Mouse (Mus musculus): ENCODE measurements around the gene Col1a1. TPM values are rescaled to one million over a fixed set of nuclear protein-coding genes. Genes with fewer than 3 reads are reported as not detected.

Gene Col1a1
- total and polyA plus RNA-seq, 3 experiments, result 0.11 to 0.13 TPM; not detected in 1

- Histone ChIP-seq H3K36me3 (replicated peaks in 1 of 2; ENCODE audit: control insufficient read depth in 1 of 2, insufficient read depth in 1 of 2, low read length in 1 of 2) (no peaks in the 10 kb centered on the region), H3K4me3 (replicated peaks in 1 of 3; ENCODE audit: low read depth in 2 of 3, low read length in 2 of 3, poor library complexity in 1 of 3) (no peak overlapping the region), H3K27ac (ENCODE audit: insufficient read depth, low read depth) (no peak overlapping the region), H3K9me3 (replicated peaks; ENCODE audit: low read length) (peaks cover 3% of the 10 kb centered on the region), H3K9ac (ENCODE audit: insufficient read depth, low read depth) (no peak overlapping the region), H3K4me1 (ENCODE audit: control insufficient read depth in 1 of 2, insufficient read depth in 2 of 2) (0 out of 4 replicates have a peak, but pooled peaks cover 0 to 2% of the 10 kb centered on the region in 2 experiments), H3K79me2 (replicated peaks; ENCODE audit: control insufficient read depth, extremely low read depth, insufficient read depth, poor library complexity, severe bottlenecking) (no peaks in the 10 kb centered on the region), H3K4me2 (ENCODE audit: insufficient read depth, low read depth, poor library complexity, severe bottlenecking) (no peak overlapping the region), H3K27me3 (replicated peaks) (peaks cover 89% of the 10 kb centered on the region)
- TF ChIP-seq NELFE (IDR thresholded peaks at IDR 0.05; ENCODE audit: low read depth, low read length), result no peak
- DNase-seq (ENCODE audit: extremely low read depth), result no peak
- dilution Hi-C loops (cut with MboI; ENCODE audit: extremely low pct_ligation_motif_present, extremely low pct_unique_long_range_greater_than_20kb, low sequenced_read_pairs), result no loop called here
- in situ Hi-C loops (cut with MboI; ENCODE audit: low pct_ligation_motif_present, low pct_unique_long_range_greater_than_20kb, low sequenced_read_pairs), result no loop called here
Observed at GRCm38 (mm10) chr11:94915675-94916403, 20.2 kb upstream of the Col1a1 start.

DNA sequence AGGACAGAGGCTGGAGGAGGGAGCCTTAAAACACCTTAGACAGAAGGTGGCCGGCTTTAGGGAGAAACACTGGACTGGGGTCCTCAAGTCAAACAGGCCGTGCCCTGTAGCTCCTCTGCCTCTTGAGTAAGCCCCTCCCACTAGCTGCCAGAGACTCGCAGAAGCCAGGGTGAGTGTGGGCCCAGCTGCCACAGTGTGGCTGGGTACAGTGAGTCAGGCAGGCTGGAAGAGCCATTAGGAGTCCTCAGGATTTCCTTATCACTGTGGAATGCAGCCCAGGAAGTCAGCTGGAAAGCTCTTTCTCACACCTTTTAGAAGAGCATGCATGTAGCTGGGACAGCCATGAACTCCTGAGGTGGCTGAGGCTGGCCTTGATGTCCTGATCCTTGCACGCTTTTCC, 19.5 kb upstream of the Col1a1 start:
- Histone ChIP-seq H3K4me2 (ENCODE audit: insufficient read depth, low read depth, poor library complexity, severe bottlenecking) (no peak overlapping the region), H3K36me3 (replicated peaks in 1 of 2; ENCODE audit: control insufficient read depth in 1 of 2, insufficient read depth in 1 of 2, low read length in 1 of 2) (no peaks in the 10 kb centered on the region), H3K9me3 (replicated peaks; ENCODE audit: low read length) (no peaks in the 10 kb centered on the region), H3K27ac (ENCODE audit: insufficient read depth, low read depth) (no peak overlapping the region), H3K4me3 (replicated peaks in 1 of 3; ENCODE audit: low read depth in 2 of 3, low read length in 2 of 3, poor library complexity in 1 of 3) (no peak overlapping the region), H3K79me2 (replicated peaks; ENCODE audit: control insufficient read depth, extremely low read depth, insufficient read depth, poor library complexity, severe bottlenecking) (no peaks in the 10 kb centered on the region), H3K9ac (ENCODE audit: insufficient read depth, low read depth) (no peak overlapping the region), H3K27me3 (replicated peaks) (peaks cover 88% of the 10 kb centered on the region), H3K4me1 (ENCODE audit: control insufficient read depth in 1 of 2, insufficient read depth in 2 of 2) (0 out of 4 replicates have a peak, but pooled peaks cover 0 to 2% of the 10 kb centered on the region in 2 experiments)
- TF ChIP-seq NRF1 (IDR thresholded peaks at IDR 0.05; ENCODE audit: low read depth, low read length) (no peak), ZKSCAN1 (IDR thresholded peaks at IDR 0.05; ENCODE audit: borderline replicate concordance, low read depth, low read length) (no peak), SMC3 (IDR thresholded peaks at IDR 0.05; ENCODE audit: low read depth, low read length) (no peak)
- dilution Hi-C loops (cut with MboI; ENCODE audit: extremely low pct_ligation_motif_present, extremely low pct_unique_long_range_greater_than_20kb, low sequenced_read_pairs) (no loop called here), in situ Hi-C loops (cut with MboI; ENCODE audit: low pct_ligation_motif_present, low pct_unique_long_range_greater_than_20kb, low sequenced_read_pairs) (no loop called here)
- no peak for DNase-seq (ENCODE audit: extremely low read depth)

DNA sequence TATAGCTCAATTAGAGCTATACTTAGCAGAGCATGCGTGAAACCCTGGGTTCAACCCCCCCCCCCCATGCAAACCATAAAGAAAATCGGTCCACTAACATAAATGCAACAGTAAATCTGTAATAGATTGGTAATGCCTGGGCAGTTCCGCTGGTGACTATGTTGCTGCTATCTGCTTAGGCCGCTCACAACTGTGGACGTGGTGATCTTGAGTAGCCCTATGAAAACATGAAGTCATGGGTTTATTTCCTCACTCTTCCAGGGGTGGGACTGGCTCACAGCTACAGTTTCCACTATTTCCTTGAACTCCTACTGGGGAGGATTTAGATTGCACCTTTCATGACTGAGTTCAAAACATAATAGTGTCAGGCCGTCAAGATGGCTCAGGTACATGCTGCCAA, 18.3 kb upstream of the Col1a1 start:
- dilution Hi-C loops (cut with MboI; ENCODE audit: extremely low pct_ligation_motif_present, extremely low pct_unique_long_range_greater_than_20kb, low sequenced_read_pairs), result no loop called here
- no peak overlapping the region for H3K4me2 ChIP-seq (ENCODE audit: insufficient read depth, low read depth, poor library complexity, severe bottlenecking)
- TF ChIP-seq PAX5 (IDR thresholded peaks at IDR 0.05; ENCODE audit: low read length), result no peak

More for the DNA sequence above, 18.3 kb upstream of the Col1a1 start:
- H3K27me3 ChIP-seq (replicated peaks), result peaks cover 86% of the 10 kb centered on the region
- DNase-seq (ENCODE audit: extremely low read depth), result no peak
- H3K27ac ChIP-seq (ENCODE audit: insufficient read depth, low read depth), result no peak overlapping the region
- 0 out of 4 replicates have a peak, but pooled peaks cover 0 to 2% of the 10 kb centered on the region in 2 experiments for H3K4me1 ChIP-seq (ENCODE audit: control insufficient read depth in 1 of 2, insufficient read depth in 2 of 2)
- no peaks in the 10 kb centered on the region for H3K9me3 ChIP-seq (replicated peaks; ENCODE audit: low read length)
- no peaks in the 10 kb centered on the region for H3K36me3 ChIP-seq (replicated peaks in 1 of 2; ENCODE audit: control insufficient read depth in 1 of 2, insufficient read depth in 1 of 2, low read length in 1 of 2)
- no peaks in the 10 kb centered on the region for H3K79me2 ChIP-seq (replicated peaks; ENCODE audit: control insufficient read depth, extremely low read depth, insufficient read depth, poor library complexity, severe bottlenecking)
- no peak overlapping the region for H3K9ac ChIP-seq (ENCODE audit: insufficient read depth, low read depth)
- in situ Hi-C loops (cut with MboI; ENCODE audit: low pct_ligation_motif_present, low pct_unique_long_range_greater_than_20kb, low sequenced_read_pairs), result no loop called here
- no peak overlapping the region for H3K4me3 ChIP-seq (replicated peaks in 1 of 3; ENCODE audit: low read depth in 2 of 3, low read length in 2 of 3, poor library complexity in 1 of 3)
